Mouse (Mus musculus) large intestine, adult 2 months (tissue): ENCODE measurements around the gene Cpt1c. TPM values are rescaled to one million over a fixed set of nuclear protein-coding genes. Genes with fewer than 3 reads are reported as not detected.

Source experiments
- DNase-seq: peaks from one replicate; pipeline ENCODE4 v3.0.0-alpha.2; 2012; ENCODE audit warnings: low read depth, low spot score
- WGBS: fragments of 180-500 bp; shearing (Covaris S2); methylation state at CpG from one replicate; pipeline ENCODE4 v1.1.7; 2018; 5-methylcytosine and 5-hydroxymethylcytosine counted together
- polyA plus RNA-seq: library from polyadenylated mRNA; depleted of rRNA; stranded (reverse); fragments of >200 nt; gene quantifications from 2 replicates; pipeline ENCODE4 v1.2.3, GENCODE M21; 2012

The Cpt1c gene
- polyA plus RNA-seq, 1 experiment: 4.2 TPM

- DNase-seq: no peak
- WGBS: 69% methylated on average over 7 of the region's 7 CpGs
These were observed 27.8 kb upstream of the Cpt1c start for GRCm38 (mm10) chr7:45002440-45002839.

GRCm38 (mm10) chr7:45000539-45001114 lies 26.0 kb upstream of the Cpt1c start:
- 63% methylated on average over 21 of the region's 21 CpGs for WGBS

GRCm38 (mm10) chr7:44999753-45000152 lies 25.1 kb upstream of the Cpt1c start:
- 63% methylated on average over 11 of the region's 11 CpGs for WGBS
- no peak for DNase-seq

More at GRCm38 (mm10) chr7:45000539-45001114, 26.0 kb upstream of the Cpt1c start:
- DNase-seq: no peak

- DNase-seq: no peak
- WGBS: under 1% methylated on average over 18 of the region's 18 CpGs
These were observed 23.9 kb upstream of the Cpt1c start, which contains the start of gene Bcl2l12 for GRCm38 (mm10) chr7:44998501-44998955. TSS of gene Bcl2l12 (minus strand) at chr7:44998712.

- under 1% methylated on average over 15 of the region's 15 CpGs for WGBS
- no peak for DNase-seq
These were observed 23.3 kb upstream of the Cpt1c start for GRCm38 (mm10) chr7:44997940-44998428.

- DNase-seq: peak; percentile 94
- under 1% methylated on average over 43 of the region's 43 CpGs for WGBS
These were observed 22.7 kb upstream of the Cpt1c start, which contains the start of gene Irf3 for GRCm38 (mm10) chr7:44997231-44997939. TSS of gene Irf3 (plus strand) at chr7:44997648.

GRCm38 (mm10) chr7:44996672-44997071 lies 22.0 kb upstream of the Cpt1c start:
- no peak for DNase-seq
- 7% methylated on average over 10 of the region's 10 CpGs for WGBS

- under 1% methylated on average over 29 of the region's 29 CpGs for WGBS
- no peak for DNase-seq
These were observed 12.4 kb upstream of the Cpt1c start for GRCm38 (mm10) chr7:44986879-44987718.

GRCm38 (mm10) chr7:44986192-44986878 lies 11.7 kb upstream of the Cpt1c start, which contains the start of gene Prmt1:
TSS of gene Prmt1 (minus strand) at chr7:44986568.
- DNase-seq: peak; percentile 99
- 1% methylated on average over 42 of the region's 42 CpGs for WGBS

GRCm38 (mm10) chr7:44985595-44986191 lies 11.0 kb upstream of the Cpt1c start:
- DNase-seq: no peak
- WGBS: 2% methylated on average over 44 of the region's 45 CpGs

GRCm38 (mm10) chr7:44984833-44985164 lies 10.1 kb upstream of the Cpt1c start:
- no peak for DNase-seq
- 44% methylated on average over 3 of the region's 3 CpGs for WGBS

- WGBS: 74% methylated on average over 7 of the region's 7 CpGs
- DNase-seq: no peak
These were observed 9.5 kb upstream of the Cpt1c start for GRCm38 (mm10) chr7:44983944-44984832.

- DNase-seq: no peak
- WGBS: 19% methylated on average over 6 of the region's 6 CpGs
These were observed 8.4 kb upstream of the Cpt1c start for GRCm38 (mm10) chr7:44983085-44983484.

- WGBS: 93% methylated on average over 8 of the region's 8 CpGs
- no peak for DNase-seq
These were observed 6.9 kb upstream of the Cpt1c start for GRCm38 (mm10) chr7:44981539-44981938.

- 94% methylated on average over 3 of the region's 3 CpGs for WGBS
- DNase-seq: no peak
These were observed 3.6 kb upstream of the Cpt1c start for GRCm38 (mm10) chr7:44978300-44978699.

- WGBS: 18% methylated on average over 6 of the region's 6 CpGs
- DNase-seq: no peak
These were observed 417 bp upstream of the Cpt1c start for GRCm38 (mm10) chr7:44975117-44975419.

- DNase-seq: no peak
- WGBS: 52% methylated on average over 14 of the region's 14 CpGs
These were observed 1.1 kb downstream of the Cpt1c start for GRCm38 (mm10) chr7:44973415-44974130.

GRCm38 (mm10) chr7:44971142-44971541 lies 3.5 kb downstream of the Cpt1c start:
- 51% methylated on average over 7 of the region's 7 CpGs for WGBS
- no peak for DNase-seq
